Mouse (Mus musculus): ENCODE data around the gene Uevld. TPM values are rescaled to one million over a fixed set of nuclear protein-coding genes. Genes with fewer than 3 reads are reported as not detected.
"Not testable (repeated sequence)": the region's sequence is repeated elsewhere in the genome, so short reads cannot be mapped to it uniquely, and the experiment has no call there.

Uevld gene
- total RNA-seq, 2 experiments from 2014 or later = 10.4 to 11.3 TPM

GRCm38 (mm10) chr7:46974648-46975047 is 16.3 kb upstream of the Uevld start:
- no peak for DNase-seq (ENCODE audit: low spot score in 2 of 2)

- no peak for DNase-seq (ENCODE audit: low spot score in 2 of 2)
Measured at GRCm38 (mm10) chr7:46969898-46970297, 11.6 kb upstream of the Uevld start.

- DNase-seq (ENCODE audit: low spot score in 2 of 2) = no peak
Measured at GRCm38 (mm10) chr7:46964070-46964469, 5.7 kb upstream of the Uevld start.

GRCm38 (mm10) chr7:46962806-46963618 is 4.7 kb upstream of the Uevld start:
- DNase-seq (ENCODE audit: low spot score in 2 of 2) = peak; percentile 74 to 89

- no peak for DNase-seq (ENCODE audit: low spot score in 2 of 2)
Measured at GRCm38 (mm10) chr7:46962132-46962531, 3.8 kb upstream of the Uevld start.

- DNase-seq (ENCODE audit: low spot score in 2 of 2) = no peak
Measured at GRCm38 (mm10) chr7:46960991-46961390, 2.7 kb upstream of the Uevld start.

GRCm38 (mm10) chr7:46958853-46959252 is 526 bp upstream of the Uevld start:
- DNase-seq (ENCODE audit: low spot score in 2 of 2) = peak in 1 of 2 experiments; percentile 22

- peak in 1 of 2 experiments; percentile 28 for DNase-seq (ENCODE audit: low spot score in 2 of 2)
Measured at GRCm38 (mm10) chr7:46935847-46936246, 22.5 kb downstream of the Uevld start.

GRCm38 (mm10) chr7:46934788-46935187 is 23.5 kb downstream of the Uevld start:
- DNase-seq (ENCODE audit: low spot score in 2 of 2) = no peak

GRCm38 (mm10) chr7:46931370-46931769 is 27.0 kb downstream of the Uevld start:
- no peak for DNase-seq (ENCODE audit: low spot score in 2 of 2)

- DNase-seq (ENCODE audit: low spot score in 2 of 2) = no peak
Measured at GRCm38 (mm10) chr7:46928291-46928690, 30.0 kb downstream of the Uevld start.

GRCm38 (mm10) chr7:46922075-46922474 is 36.3 kb downstream of the Uevld start:
- no peak for DNase-seq (ENCODE audit: low spot score in 2 of 2)

- DNase-seq (ENCODE audit: low spot score in 2 of 2) = peak; percentile 90 to 91
Measured at GRCm38 (mm10) chr7:46919551-46920176, 38.7 kb downstream of the Uevld start, which contains the start of gene Tsg101. Gene Tsg101, minus strand, starts transcription at chr7:46919969.

GRCm38 (mm10) chr7:46918678-46919371 is 39.5 kb downstream of the Uevld start:
- no peak for DNase-seq (ENCODE audit: low spot score in 2 of 2)

GRCm38 (mm10) chr7:46916376-46916775 is 42.0 kb downstream of the Uevld start:
- no peak for DNase-seq (ENCODE audit: low spot score in 2 of 2)

GRCm38 (mm10) chr7:46911250-46911649 is 47.1 kb downstream of the Uevld start:
- no peak for DNase-seq (ENCODE audit: low spot score in 2 of 2)

GRCm38 (mm10) chr7:46899343-46899742 is 59.0 kb downstream of the Uevld start:
- DNase-seq (ENCODE audit: low spot score in 2 of 2) = no peak

- DNase-seq (ENCODE audit: low spot score in 2 of 2) = no peak
Measured at GRCm38 (mm10) chr7:46895511-46895910, 62.8 kb downstream of the Uevld start.

GRCm38 (mm10) chr7:46883304-46883703 is 75.0 kb downstream of the Uevld start:
- DNase-seq (ENCODE audit: low spot score in 2 of 2) = no peak

- DNase-seq (ENCODE audit: low spot score in 2 of 2) = not testable (repeated sequence)
Measured at GRCm38 (mm10) chr7:46881941-46882340, 76.4 kb downstream of the Uevld start.

GRCm38 (mm10) chr7:46880992-46881391 is 77.3 kb downstream of the Uevld start:
- no peak for DNase-seq (ENCODE audit: low spot score in 2 of 2)

GRCm38 (mm10) chr7:46879851-46880250 is 78.5 kb downstream of the Uevld start:
- no peak for DNase-seq (ENCODE audit: low spot score in 2 of 2)

Data from layer of hippocampus, postnatal 14 days (tissue).